Mouse (Mus musculus) c-Kit-positive CD71-negative TER-119-negative erythroid progenitor cells, embryonic 14.5 days (primary cell): Measurements from ENCODE around the gene Gm44805.

Experiments
- DNase-seq: peaks from one replicate; pipeline ENCODE4 v3.0.0-alpha.2; 2013; ENCODE audit warnings: low read depth

The Gm44805 gene

GRCm38 (mm10) chr7:19681202-19681694 lies at the start of gene Gm44805, which contains the start of gene Apoc4:
Gene Gm44805 (minus strand): TSS chr7:19681423.
Gene Apoc4 (minus strand): TSS chr7:19681479.
- DNase-seq = no peak

GRCm38 (mm10) chr7:19726541-19726940 lies 45.3 kb upstream of the Gm44805 start:
- no peak for DNase-seq

GRCm38 (mm10) chr7:19724167-19724566 lies 42.9 kb upstream of the Gm44805 start:
- DNase-seq = no peak

GRCm38 (mm10) chr7:19722754-19723195 lies 41.6 kb upstream of the Gm44805 start:
- no peak for DNase-seq

GRCm38 (mm10) chr7:19719200-19719599 lies 38.0 kb upstream of the Gm44805 start:
- DNase-seq = no peak

GRCm38 (mm10) chr7:19718297-19718952 lies 37.2 kb upstream of the Gm44805 start:
- DNase-seq = no peak

- DNase-seq = no peak
Measured at GRCm38 (mm10) chr7:19717346-19717745, 36.1 kb upstream of the Gm44805 start.

GRCm38 (mm10) chr7:19716822-19717221 lies 35.6 kb upstream of the Gm44805 start:
- DNase-seq = no peak

- DNase-seq = no peak
Measured at GRCm38 (mm10) chr7:19716055-19716682, 34.9 kb upstream of the Gm44805 start.

GRCm38 (mm10) chr7:19715239-19716054 lies 34.2 kb upstream of the Gm44805 start, which contains the start of gene Tomm40:
Gene Tomm40 (minus strand): TSS chr7:19715438.
- peak; percentile 100 for DNase-seq

GRCm38 (mm10) chr7:19714836-19715235 lies 33.6 kb upstream of the Gm44805 start:
- DNase-seq = no peak

- DNase-seq = no peak
Measured at GRCm38 (mm10) chr7:19713598-19713997, 32.4 kb upstream of the Gm44805 start.

GRCm38 (mm10) chr7:19713196-19713595 lies 32.0 kb upstream of the Gm44805 start:
- DNase-seq = no peak

- no peak for DNase-seq
Measured at GRCm38 (mm10) chr7:19712414-19712813, 31.2 kb upstream of the Gm44805 start.

- DNase-seq = no peak
Measured at GRCm38 (mm10) chr7:19710650-19711049, 29.4 kb upstream of the Gm44805 start.

- no peak for DNase-seq
Measured at GRCm38 (mm10) chr7:19705271-19705670, 24.0 kb upstream of the Gm44805 start.

- no peak for DNase-seq
Measured at GRCm38 (mm10) chr7:19704475-19704874, 23.3 kb upstream of the Gm44805 start.

- no peak for DNase-seq
Measured at GRCm38 (mm10) chr7:19702859-19703555, 21.8 kb upstream of the Gm44805 start.

- no peak for DNase-seq
Measured at GRCm38 (mm10) chr7:19701069-19701761, 20.0 kb upstream of the Gm44805 start.

- DNase-seq = no peak
Measured at GRCm38 (mm10) chr7:19700299-19701068, 19.3 kb upstream of the Gm44805 start.

- no peak for DNase-seq
Measured at GRCm38 (mm10) chr7:19699827-19700148, 18.6 kb upstream of the Gm44805 start.
